Mouse (Mus musculus) stomach, embryonic 16.5 days (tissue): ENCODE data around the gene Chst10. TPM values are rescaled to one million over a fixed set of nuclear protein-coding genes. Genes with fewer than 3 reads are reported as not detected.
A peak's percentile ranks its signal among the peaks of the same experiment; 100 is the strongest.

ENCODE experiments used
- ATAC-seq: fragments of 200-750 bp; cut with Nextera tagmentation; 2 replicates; pipeline ENCODE4 v1.8.0; 2017; ENCODE audit warnings: moderate number of reproducible peaks, moderate TSS enrichment; ENCODE audit not compliant: insufficient read depth, low FRiP score
- H3K27ac ChIP-seq: fragments of 300-500 bp; sonication (generic); 2 replicates; pipeline ENCODE4 v1.5.1; 2014; ENCODE audit warnings: low read length
- H3K27me3 ChIP-seq: fragments of 300-500 bp; sonication (generic); 2 replicates; pipeline ENCODE4 v1.6.1; 2014; ENCODE audit warnings: low read length, control low read depth, mixed read lengths; ENCODE audit not compliant: control insufficient read depth, insufficient read depth
- H3K36me3 ChIP-seq: fragments of 300-500 bp; sonication (generic); 2 replicates; pipeline ENCODE4 v1.6.1; 2014; ENCODE audit warnings: low read length; ENCODE audit not compliant: control insufficient read depth, insufficient read depth
- H3K4me1 ChIP-seq: fragments of 300-500 bp; sonication (generic); 2 replicates; pipeline ENCODE4 v1.6.1; 2014; ENCODE audit warnings: low read length, control low read depth, mixed read lengths; ENCODE audit not compliant: control insufficient read depth, insufficient read depth
- H3K4me2 ChIP-seq: fragments of 300-500 bp; sonication (generic); 2 replicates; pipeline ENCODE4 v1.6.1; 2014; ENCODE audit warnings: low read depth, low read length, mixed read lengths
- H3K4me3 ChIP-seq: fragments of 300-500 bp; sonication (generic); replicated peaks from 2 replicates; pipeline ENCODE4 v1.5.1; 2014; ENCODE audit warnings: mild to moderate bottlenecking, low read length
- H3K9ac ChIP-seq: fragments of 300-500 bp; sonication (generic); 2 replicates; pipeline ENCODE4 v1.6.1; 2014; ENCODE audit warnings: low read length
- H3K9me3 ChIP-seq: fragments of 300-500 bp; sonication (generic); replicated peaks from 2 replicates; pipeline ENCODE4 v1.6.1; 2016; ENCODE audit warnings: low read length, control low read depth; ENCODE audit not compliant: control insufficient read depth
- WGBS: fragments of 180-500 bp; shearing (Covaris S2); extraction: QIAGEN DNeasy Blood & Tissue Kit; methylation state at CpG from one replicate; pipeline ENCODE4 v1.1.7; 2014; 5-methylcytosine and 5-hydroxymethylcytosine counted together
- polyA plus RNA-seq: library from polyadenylated mRNA; unstranded; fragments of >200 nt; fragmentation: Nextera tagmentation; extraction: Ambion mirVana; gene quantifications from 2 replicates; pipeline ENCODE4 v1.2.1, GENCODE M21; 2015

Gene Chst10
- polyA plus RNA-seq, 1 experiment from 2014 or later, result 2.7 TPM

- Histone ChIP-seq H3K27me3 (no peaks in the 10 kb centered on the region), H3K4me2 (no peak overlapping the region), H3K27ac (no peak overlapping the region), H3K9me3 (no peaks in the 10 kb centered on the region), H3K36me3 (no peaks in the 10 kb centered on the region), H3K4me1 (0 out of 2 replicates have a peak, but pooled peaks cover 3% of the 10 kb centered on the region), H3K4me3 (no peak overlapping the region), H3K9ac (no peak overlapping the region)
- no peak for ATAC-seq
- WGBS, result 56% methylated on average over 4 of the region's 4 CpGs
Observed at GRCm38 (mm10) chr1:38881366-38881765, 16.6 kb downstream of the Chst10 start.

GRCm38 (mm10) chr1:38876671-38877382 is 21.1 kb downstream of the Chst10 start:
- 53% methylated on average over 5 of the region's 5 CpGs for WGBS
- Histone ChIP-seq H3K4me3 (no peak overlapping the region), H3K4me1 (no peaks in the 10 kb centered on the region), H3K9me3 (no peaks in the 10 kb centered on the region), H3K4me2 (no peak overlapping the region), H3K36me3 (no peaks in the 10 kb centered on the region), H3K27ac (no peak overlapping the region), H3K9ac (no peak overlapping the region), H3K27me3 (no peaks in the 10 kb centered on the region)
- no peak for ATAC-seq

- H3K36me3 ChIP-seq, result no peaks in the 10 kb centered on the region
- H3K27ac ChIP-seq, result no peak overlapping the region
- no peaks in the 10 kb centered on the region for H3K9me3 ChIP-seq
- H3K9ac ChIP-seq, result no peak overlapping the region
- H3K4me3 ChIP-seq, result no peak overlapping the region
- H3K4me1 ChIP-seq, result no peaks in the 10 kb centered on the region; the same call in 1 of the 2 replicates
- WGBS, result 75% methylated on average over 5 of the region's 5 CpGs
- no peaks in the 10 kb centered on the region for H3K27me3 ChIP-seq
- ATAC-seq, result no peak
- no peak overlapping the region for H3K4me2 ChIP-seq
Observed at GRCm38 (mm10) chr1:38873911-38874310, 24.1 kb downstream of the Chst10 start.

GRCm38 (mm10) chr1:38871834-38872233 is 26.1 kb downstream of the Chst10 start:
- 90% methylated on average over 6 of the region's 6 CpGs for WGBS
- H3K4me2 ChIP-seq, result no peak overlapping the region
- H3K4me1 ChIP-seq, result no peaks in the 10 kb centered on the region; the same call in 1 of the 2 replicates
- H3K9me3 ChIP-seq, result no peaks in the 10 kb centered on the region
- H3K4me3 ChIP-seq, result no peak overlapping the region
- ATAC-seq, result no peak
- H3K27ac ChIP-seq, result no peak overlapping the region
- H3K9ac ChIP-seq, result no peak overlapping the region
- no peaks in the 10 kb centered on the region for H3K36me3 ChIP-seq
- H3K27me3 ChIP-seq, result no peaks in the 10 kb centered on the region

DNA sequence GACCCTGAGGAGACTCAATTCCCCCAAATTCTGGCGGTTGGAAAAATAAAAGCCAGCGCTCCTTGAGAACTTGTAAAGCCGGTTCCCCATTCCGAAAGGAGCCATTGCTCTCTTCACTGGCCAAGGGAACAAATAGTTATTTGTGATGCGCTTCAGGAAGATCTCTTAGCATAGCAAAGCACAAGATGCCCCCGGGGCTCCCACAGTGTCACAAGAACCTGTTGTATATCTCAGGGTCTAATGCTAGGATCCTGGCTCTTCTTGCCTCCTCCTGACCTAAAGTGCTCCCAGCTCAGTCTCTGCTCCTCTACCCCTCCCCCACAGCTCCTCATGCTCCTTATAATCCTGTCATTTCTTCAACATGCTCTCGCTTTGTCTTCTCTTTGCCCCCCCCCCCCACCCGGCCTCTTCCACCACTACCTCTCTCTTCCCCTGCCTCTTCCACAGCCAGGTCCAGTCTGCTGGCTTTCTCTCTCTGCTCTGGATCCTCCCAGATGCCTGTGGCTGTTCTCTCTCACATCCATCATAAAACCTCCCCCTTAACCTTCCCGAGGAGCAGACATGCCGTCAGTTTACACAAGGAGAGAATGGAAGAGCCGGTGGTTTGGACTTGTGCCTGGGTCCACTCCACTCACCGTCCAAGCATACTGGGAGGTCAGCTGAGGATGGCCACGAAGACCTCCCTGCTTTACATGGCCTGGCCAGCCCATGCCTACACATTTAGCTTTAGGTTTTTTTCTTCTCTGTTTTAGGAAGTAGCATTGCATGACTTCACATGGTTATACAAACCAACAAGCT is 28.4 kb downstream of the Chst10 start:
- ATAC-seq, result 0 out of 2 replicates have a peak, but pooled peaks have one; percentile 21
- 45% methylated on average over 13 of the region's 13 CpGs for WGBS
- H3K9me3 ChIP-seq, result no peaks in the 10 kb centered on the region

GRCm38 (mm10) chr1:38866242-38866641 is 31.7 kb downstream of the Chst10 start:
- Histone ChIP-seq H3K9me3 (no peaks in the 10 kb centered on the region), H3K27me3 (no peaks in the 10 kb centered on the region), H3K4me1 (no peaks in the 10 kb centered on the region; the same call in 1 of the 2 replicates), H3K4me2 (no peak overlapping the region), H3K9ac (no peak overlapping the region), H3K36me3 (no peaks in the 10 kb centered on the region), H3K4me3 (no peak overlapping the region), H3K27ac (no peak overlapping the region)
- WGBS, result 87% methylated on average over 5 of the region's 5 CpGs
- no peak for ATAC-seq

More for the DNA sequence above, 28.4 kb downstream of the Chst10 start:
- no peak overlapping the region for H3K27ac ChIP-seq
- H3K4me3 ChIP-seq, result no peak overlapping the region
- H3K4me1 ChIP-seq, result no peaks in the 10 kb centered on the region; the same call in 1 of the 2 replicates
- H3K36me3 ChIP-seq, result no peaks in the 10 kb centered on the region
- H3K9ac ChIP-seq, result no peak overlapping the region
- no peak overlapping the region for H3K4me2 ChIP-seq
- no peaks in the 10 kb centered on the region for H3K27me3 ChIP-seq

DNA sequence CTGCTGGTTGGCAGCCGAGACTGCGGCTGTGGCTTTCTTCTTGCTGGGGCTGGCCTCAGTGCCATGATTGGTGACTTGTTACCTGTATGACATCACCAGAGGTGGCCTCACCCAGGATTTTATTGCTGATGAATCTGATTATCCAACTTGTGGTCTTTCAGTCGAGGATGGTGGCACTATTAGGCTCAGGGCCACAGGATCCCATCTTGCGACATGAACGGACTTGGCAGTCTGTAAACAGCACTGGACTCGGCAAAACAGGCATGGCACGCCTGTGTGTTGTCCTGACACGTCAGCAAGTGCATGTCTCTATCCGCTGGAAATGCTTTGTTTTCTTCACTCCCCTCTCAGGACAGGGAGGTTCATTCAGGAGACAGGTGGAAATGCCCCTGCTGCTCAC is 33.6 kb downstream of the Chst10 start:
- Histone ChIP-seq H3K4me1 (no peaks in the 10 kb centered on the region), H3K27ac (no peak overlapping the region), H3K9me3 (no peaks in the 10 kb centered on the region), H3K27me3 (no peaks in the 10 kb centered on the region), H3K9ac (no peak overlapping the region), H3K4me3 (no peak overlapping the region), H3K36me3 (no peaks in the 10 kb centered on the region), H3K4me2 (no peak overlapping the region)
- WGBS, result 75% methylated on average over 9 of the region's 9 CpGs
- no peak for ATAC-seq

- no peaks in the 10 kb centered on the region for H3K4me1 ChIP-seq
- ATAC-seq, result no peak
- no peaks in the 10 kb centered on the region for H3K9me3 ChIP-seq
- no peaks in the 10 kb centered on the region for H3K36me3 ChIP-seq
- no peak overlapping the region for H3K27ac ChIP-seq
- H3K4me3 ChIP-seq, result no peak overlapping the region
- H3K9ac ChIP-seq, result no peak overlapping the region
- 20% methylated on average over 4 of the region's 4 CpGs for WGBS
- no peak overlapping the region for H3K4me2 ChIP-seq
- H3K27me3 ChIP-seq, result no peaks in the 10 kb centered on the region
Observed at GRCm38 (mm10) chr1:38862213-38862612, 35.7 kb downstream of the Chst10 start.

- no peak overlapping the region for H3K4me3 ChIP-seq
- no peak overlapping the region for H3K4me2 ChIP-seq
- no peaks in the 10 kb centered on the region for H3K9me3 ChIP-seq
- H3K36me3 ChIP-seq, result no peaks in the 10 kb centered on the region
- no peak overlapping the region for H3K9ac ChIP-seq
- no peaks in the 10 kb centered on the region for H3K27me3 ChIP-seq
- 80% methylated on average over 9 of the region's 9 CpGs for WGBS
- H3K27ac ChIP-seq, result no peak overlapping the region
- H3K4me1 ChIP-seq, result no peaks in the 10 kb centered on the region
- no peak for ATAC-seq
Observed at GRCm38 (mm10) chr1:38860867-38861524, 37.0 kb downstream of the Chst10 start.
